Mouse (Mus musculus) left cerebral cortex, postnatal 4 days (tissue): ENCODE measurements around the gene Fancc. TPM values are rescaled to one million over a fixed set of nuclear protein-coding genes. Genes with fewer than 3 reads are reported as not detected.

Experiments used
- DNase-seq: peaks from one replicate; pipeline ENCODE4 v3.0.0-alpha.2; 2022
- intact Hi-C: fragments of 180-260 bp; cut with DNase I; formaldehyde crosslinking; loops from one replicate; pipeline ENCODE4 v1.15.1; 2025
- total RNA-seq, 2 experiments: library from RNA; stranded (reverse); gene quantifications; 2 replicates each; pipeline ENCODE4 v1.2.3; 2021

Gene Fancc
- total RNA-seq, 2 experiments from 2014 or later = 10.8 to 11.3 TPM

- intact Hi-C loops = no loop called here
- DNase-seq = no peak
Measured at GRCm38 (mm10) chr13:63516535-63516934, 19.5 kb upstream of the Fancc start.

GRCm38 (mm10) chr13:63515542-63515941, 18.5 kb upstream of the Fancc start:
- no peak for DNase-seq
- intact Hi-C loops = no loop called here

GRCm38 (mm10) chr13:63514931-63515360, 17.9 kb upstream of the Fancc start:
- no peak for DNase-seq
- intact Hi-C loops = no loop called here

GRCm38 (mm10) chr13:63513374-63514098, 16.5 kb upstream of the Fancc start:
- intact Hi-C loops = no loop called here
- peak; percentile 64 for DNase-seq

GRCm38 (mm10) chr13:63512411-63512810, 15.3 kb upstream of the Fancc start:
- intact Hi-C loops = no loop called here
- no peak for DNase-seq

- intact Hi-C loops = no loop called here
- no peak for DNase-seq
Measured at GRCm38 (mm10) chr13:63507821-63508220, 10.7 kb upstream of the Fancc start.

- intact Hi-C loops = no loop called here
- no peak for DNase-seq
Measured at GRCm38 (mm10) chr13:63507001-63507556, 10.0 kb upstream of the Fancc start.

GRCm38 (mm10) chr13:63506364-63506763, 9.3 kb upstream of the Fancc start:
- intact Hi-C loops = no loop called here
- no peak for DNase-seq

GRCm38 (mm10) chr13:63502391-63502790, 5.3 kb upstream of the Fancc start:
- DNase-seq = no peak
- intact Hi-C loops = no loop called here

GRCm38 (mm10) chr13:63499489-63499888, 2.4 kb upstream of the Fancc start:
- intact Hi-C loops = no loop called here
- no peak for DNase-seq

- intact Hi-C loops = no loop called here
- DNase-seq = no peak
Measured at GRCm38 (mm10) chr13:63487707-63488042, 9.4 kb downstream of the Fancc start.

- intact Hi-C loops = no loop called here
- no peak for DNase-seq
Measured at GRCm38 (mm10) chr13:63486791-63487706, 10.0 kb downstream of the Fancc start.

GRCm38 (mm10) chr13:63475356-63475755, 21.7 kb downstream of the Fancc start:
- intact Hi-C loops = no loop called here
- DNase-seq = no peak

GRCm38 (mm10) chr13:63452898-63453297, 44.2 kb downstream of the Fancc start:
- peak; percentile 19 for DNase-seq

GRCm38 (mm10) chr13:63451140-63451539, 45.9 kb downstream of the Fancc start:
- intact Hi-C loops = no loop called here
- DNase-seq = no peak

More at GRCm38 (mm10) chr13:63452898-63453297, 44.2 kb downstream of the Fancc start:
- intact Hi-C loops = no loop called here

- intact Hi-C loops = no loop called here
- no peak for DNase-seq
Measured at GRCm38 (mm10) chr13:63445419-63445818, 51.7 kb downstream of the Fancc start.

GRCm38 (mm10) chr13:63432759-63433158, 64.3 kb downstream of the Fancc start:
- intact Hi-C loops = loop anchor here (10.0 kb wide), 1 partner anchor 132 kb away; no protein-coding TSS in a partner anchor
- peak; percentile 15 for DNase-seq

- intact Hi-C loops = loop anchor here (10.0 kb wide), 1 partner anchor 133 kb away; no protein-coding TSS in a partner anchor
- no peak for DNase-seq
Measured at GRCm38 (mm10) chr13:63431857-63432191, 65.3 kb downstream of the Fancc start.

GRCm38 (mm10) chr13:63431030-63431856, 65.8 kb downstream of the Fancc start:
- intact Hi-C loops = loop anchor here (10.0 kb wide), 1 partner anchor 134 kb away; no protein-coding TSS in a partner anchor
- DNase-seq = peak; percentile 94

GRCm38 (mm10) chr13:63430681-63431029, 66.4 kb downstream of the Fancc start:
- no peak for DNase-seq
- intact Hi-C loops = loop anchor here (10.0 kb wide), 1 partner anchor 134 kb away; no protein-coding TSS in a partner anchor
